Mouse (Mus musculus): Measurements from ENCODE around the gene Pgd.

GRCm38 (mm10) chr4:149178328-149178727, 11.8 kb upstream of the Pgd start:
- TF ChIP-seq CTCF (IDR thresholded peaks at IDR 0.05; ENCODE audit: borderline replicate concordance, control insufficient read depth, extremely low read depth, insufficient read depth, low read length, poor library complexity) (no peak), POLR2A (IDR thresholded peaks at IDR 0.05; ENCODE audit: control insufficient read depth, extremely low read depth, insufficient read depth, low read length, poor library complexity) (no peak)

Data from thymus, adult 2 months (tissue).